Mouse (Mus musculus) limb, embryonic 12.5 days (tissue): ENCODE data around the gene Ptprg. TPM values are rescaled to one million over a fixed set of nuclear protein-coding genes. Genes with fewer than 3 reads are reported as not detected.
A peak's percentile ranks its signal among the peaks of the same experiment; 100 is the strongest.
"Not testable (repeated sequence)": the region's sequence is repeated elsewhere in the genome, so short reads cannot be mapped to it uniquely, and the experiment has no call there.

ENCODE experiments used
- ATAC-seq: fragments of 200-750 bp; cut with Nextera tagmentation; 2 replicates; pipeline ENCODE4 v1.8.0; 2017; ENCODE audit warnings: low read depth, moderate TSS enrichment; ENCODE audit not compliant: insufficient number of reproducible peaks, insufficient read depth, low FRiP score, low TSS enrichment
- H3K27ac ChIP-seq: fragments of 300-500 bp; sonication (generic); 2 replicates; pipeline ENCODE4 v1.5.1; 2016; ENCODE audit warnings: mild to moderate bottlenecking, moderate library complexity
- H3K27me3 ChIP-seq: fragments of 300-500 bp; sonication (generic); 2 replicates; pipeline ENCODE4 v1.6.1; 2016; ENCODE audit warnings: mild to moderate bottlenecking, moderate library complexity
- H3K36me3 ChIP-seq: fragments of 300-500 bp; sonication (generic); 2 replicates; pipeline ENCODE4 v1.6.1; 2016; ENCODE audit warnings: mild to moderate bottlenecking, moderate library complexity
- H3K4me1 ChIP-seq: fragments of 300-500 bp; sonication (generic); replicated peaks from 2 replicates; pipeline ENCODE4 v1.6.1; 2016
- H3K4me2 ChIP-seq: fragments of 300-500 bp; sonication (generic); 2 replicates; pipeline ENCODE4 v1.6.1; 2016; ENCODE audit warnings: mild to moderate bottlenecking, moderate library complexity
- H3K4me3 ChIP-seq: fragments of 300-500 bp; sonication (generic); replicated peaks from 2 replicates; pipeline ENCODE4 v1.5.1; 2016; ENCODE audit warnings: mild to moderate bottlenecking
- H3K9ac ChIP-seq: fragments of 300-500 bp; sonication (generic); replicated peaks from 2 replicates; pipeline ENCODE4 v1.6.1; 2016; ENCODE audit warnings: mild to moderate bottlenecking, moderate library complexity
- H3K9me3 ChIP-seq: fragments of 300-500 bp; sonication (generic); 2 replicates; pipeline ENCODE4 v1.6.1; 2016; ENCODE audit warnings: mild to moderate bottlenecking, moderate library complexity
- WGBS: fragments of 180-500 bp; shearing (Covaris S2); methylation state at CpG from one replicate; pipeline ENCODE4 v1.1.7; 2016; 5-methylcytosine and 5-hydroxymethylcytosine counted together
- polyA plus RNA-seq: library from polyadenylated mRNA; unstranded; fragments of >200 nt; fragmentation: Nextera tagmentation; extraction: Ambion mirVana; gene quantifications from 2 replicates; pipeline ENCODE4 v1.2.1, GENCODE M21; 2016

Gene Ptprg
- polyA plus RNA-seq, 1 experiment from 2014 or later: 37.5 TPM

GRCm38 (mm10) chr14:11802355-11803035 lies 249.2 kb downstream of the Ptprg start:
- WGBS: 77% methylated on average over 4 of the region's 4 CpGs
- ATAC-seq: no peak
- Histone ChIP-seq H3K27ac (no peak overlapping the region), H3K27me3 (no peaks in the 10 kb centered on the region), H3K9me3 (no peaks in the 10 kb centered on the region), H3K36me3 (no peaks in the 10 kb centered on the region), H3K4me2 (no peak overlapping the region), H3K4me3 (no peak overlapping the region), H3K9ac (no peak overlapping the region), H3K4me1 (peaks cover 22% of the 10 kb centered on the region)

- no peak for ATAC-seq
- H3K4me3 ChIP-seq: no peak overlapping the region
- H3K9me3 ChIP-seq: no peaks in the 10 kb centered on the region
- H3K36me3 ChIP-seq: no peaks in the 10 kb centered on the region
- no peak overlapping the region for H3K27ac ChIP-seq
- no peak overlapping the region for H3K4me2 ChIP-seq
- H3K9ac ChIP-seq: no peak overlapping the region
- no peaks in the 10 kb centered on the region for H3K27me3 ChIP-seq
- 39% methylated on average over 5 of the region's 5 CpGs for WGBS
- H3K4me1 ChIP-seq: peaks cover 50% of the 10 kb centered on the region
Observed at GRCm38 (mm10) chr14:11806674-11807073, 253.3 kb downstream of the Ptprg start.

GRCm38 (mm10) chr14:11807465-11807864 lies 254.1 kb downstream of the Ptprg start:
- 67% methylated on average over 4 of the region's 4 CpGs for WGBS
- peaks cover 50% of the 10 kb centered on the region for H3K4me1 ChIP-seq
- no peaks in the 10 kb centered on the region for H3K9me3 ChIP-seq

GRCm38 (mm10) chr14:11811142-11811761 lies 257.9 kb downstream of the Ptprg start:
- no peaks in the 10 kb centered on the region for H3K27me3 ChIP-seq
- H3K4me2 ChIP-seq: no peak overlapping the region
- H3K36me3 ChIP-seq: no peaks in the 10 kb centered on the region
- no peak overlapping the region for H3K4me3 ChIP-seq
- H3K9ac ChIP-seq: no peak overlapping the region
- H3K4me1 ChIP-seq: peaks cover 40% of the 10 kb centered on the region
- H3K27ac ChIP-seq: peak overlapping the region; percentile 35; the same call in 1 of the 2 replicates
- no peak for ATAC-seq
- WGBS: 77% methylated on average over 7 of the region's 7 CpGs
- H3K9me3 ChIP-seq: no peaks in the 10 kb centered on the region

More at GRCm38 (mm10) chr14:11807465-11807864, 254.1 kb downstream of the Ptprg start:
- no peaks in the 10 kb centered on the region for H3K27me3 ChIP-seq
- H3K4me3 ChIP-seq: no peak overlapping the region
- ATAC-seq: no peak
- no peak overlapping the region for H3K4me2 ChIP-seq
- no peak overlapping the region for H3K9ac ChIP-seq
- no peak overlapping the region for H3K27ac ChIP-seq
- no peaks in the 10 kb centered on the region for H3K36me3 ChIP-seq

GRCm38 (mm10) chr14:11812291-11812690 lies 259.0 kb downstream of the Ptprg start:
- H3K9me3 ChIP-seq: no peaks in the 10 kb centered on the region
- no peak for ATAC-seq
- no peaks in the 10 kb centered on the region for H3K27me3 ChIP-seq
- no peak overlapping the region for H3K9ac ChIP-seq
- no peak overlapping the region for H3K4me3 ChIP-seq
- H3K4me1 ChIP-seq: peaks cover 29% of the 10 kb centered on the region
- no peaks in the 10 kb centered on the region for H3K36me3 ChIP-seq
- no peak overlapping the region for H3K27ac ChIP-seq
- H3K4me2 ChIP-seq: no peak overlapping the region
- WGBS: 83% methylated on average over 7 of the region's 7 CpGs

GRCm38 (mm10) chr14:11814811-11815210 lies 261.5 kb downstream of the Ptprg start:
- 42% methylated on average over 4 of the region's 4 CpGs for WGBS
- not testable (repeated sequence) for H3K9ac ChIP-seq, ATAC-seq, H3K27me3 ChIP-seq, H3K4me2 ChIP-seq, H3K4me3 ChIP-seq, H3K27ac ChIP-seq, H3K9me3 ChIP-seq, H3K36me3 ChIP-seq
- peaks cover 12% of the 10 kb centered on the region for H3K4me1 ChIP-seq

- Histone ChIP-seq H3K4me2 (no peak overlapping the region), H3K4me3 (no peak overlapping the region)
- whole genome bisulfite sequencing: 86% methylated on average over 5 of the region's 6 CpGs
Observed at GRCm38 (mm10) chr14:11817236-11817635, 263.9 kb downstream of the Ptprg start.

GRCm38 (mm10) chr14:11818054-11818453 lies 264.7 kb downstream of the Ptprg start:
- Histone ChIP-seq H3K9me3 (no peaks in the 10 kb centered on the region), H3K27ac (no peak overlapping the region), H3K36me3 (no peaks in the 10 kb centered on the region), H3K4me2 (no peak overlapping the region), H3K9ac (no peak overlapping the region), H3K4me3 (no peak overlapping the region), H3K27me3 (no peaks in the 10 kb centered on the region), H3K4me1 (peaks cover 13% of the 10 kb centered on the region)
- 79% methylated on average over 3 of the region's 3 CpGs for WGBS
- no peak for ATAC-seq

More at GRCm38 (mm10) chr14:11817236-11817635, 263.9 kb downstream of the Ptprg start:
- Histone ChIP-seq H3K4me1 (peaks cover 5% of the 10 kb centered on the region), H3K36me3 (no peaks in the 10 kb centered on the region), H3K27ac (no peak overlapping the region), H3K9ac (no peak overlapping the region), H3K9me3 (no peaks in the 10 kb centered on the region), H3K27me3 (no peaks in the 10 kb centered on the region)
- no peak for ATAC-seq

- H3K4me1 ChIP-seq: peaks cover 20% of the 10 kb centered on the region
- H3K9ac ChIP-seq: no peak overlapping the region
- no peak for ATAC-seq
- H3K36me3 ChIP-seq: no peaks in the 10 kb centered on the region
- 90% methylated on average over 8 of the region's 8 CpGs for WGBS
- no peak overlapping the region for H3K4me3 ChIP-seq
- no peaks in the 10 kb centered on the region for H3K9me3 ChIP-seq
- no peak overlapping the region for H3K27ac ChIP-seq
- no peaks in the 10 kb centered on the region for H3K27me3 ChIP-seq
- H3K4me2 ChIP-seq: no peak overlapping the region
Observed at GRCm38 (mm10) chr14:11818721-11819120, 265.4 kb downstream of the Ptprg start.

GRCm38 (mm10) chr14:11819326-11819725 lies 266.0 kb downstream of the Ptprg start:
- no peak for ATAC-seq
- Histone ChIP-seq H3K4me1 (peaks cover 25% of the 10 kb centered on the region), H3K36me3 (no peaks in the 10 kb centered on the region), H3K4me3 (no peak overlapping the region), H3K9me3 (no peaks in the 10 kb centered on the region), H3K9ac (no peak overlapping the region), H3K27ac (no peak overlapping the region), H3K4me2 (no peak overlapping the region), H3K27me3 (no peaks in the 10 kb centered on the region)
- 88% methylated on average over 2 of the region's 2 CpGs for WGBS

GRCm38 (mm10) chr14:11822830-11823700 lies 269.7 kb downstream of the Ptprg start:
- Histone ChIP-seq H3K27ac (peak overlapping the region; percentile 64), H3K4me2 (peak overlapping the region; percentile 10; the same call in 1 of the 2 replicates), H3K4me1 (peaks cover 40% of the 10 kb centered on the region), H3K9me3 (no peaks in the 10 kb centered on the region), H3K9ac (no peak overlapping the region), H3K36me3 (no peaks in the 10 kb centered on the region), H3K27me3 (0 out of 2 replicates have a peak, but pooled peaks cover 3% of the 10 kb centered on the region), H3K4me3 (no peak overlapping the region)
- WGBS: 15% methylated on average over 7 of the region's 7 CpGs
- ATAC-seq: peak; percentile 91
